Mouse (Mus musculus): ENCODE data around the gene Hoxa5. TPM values are rescaled to one million over a fixed set of nuclear protein-coding genes. Genes with fewer than 3 reads are reported as not detected.
A peak's percentile ranks its signal among the peaks of the same experiment; 100 is the strongest.

Hoxa5 gene
- polyA plus RNA-seq, 1 experiment, result 1.6 TPM

- H3K4me3 ChIP-seq, result peak overlapping the region; percentile 67
- H3K27me3 ChIP-seq (ENCODE audit: control insufficient read depth, insufficient read depth, insufficient read length), result no peaks in the 10 kb centered on the region
- peaks cover 9% of the 10 kb centered on the region for H3K36me3 ChIP-seq (ENCODE audit: control insufficient read depth, insufficient read depth)
- no peak overlapping the region for H3ac ChIP-seq (ENCODE audit: control insufficient read depth, insufficient read length)
- peaks cover 39% of the 10 kb centered on the region for H3K79me2 ChIP-seq (ENCODE audit: control insufficient read depth, insufficient read depth)
- peak overlapping the region; percentile 64 for H3K4me2 ChIP-seq (ENCODE audit: low read depth)
- no peak for TF ChIP-seq POLR2A (IDR thresholded peaks at IDR 0.05; ENCODE audit: insufficient read length, low read depth)
- TF ChIP-seq TCF3 (IDR thresholded peaks at IDR 0.05; ENCODE audit: insufficient read length, low read depth), result no peak
- TF ChIP-seq CEBPB (IDR thresholded peaks at IDR 0.05; ENCODE audit: insufficient read depth, poor library complexity, severe bottlenecking), result no peak
- TF ChIP-seq TCF12 (IDR thresholded peaks at IDR 0.05; ENCODE audit: insufficient read depth, poor library complexity, severe bottlenecking), result no peak
- no peak for TF ChIP-seq SRF (IDR thresholded peaks at IDR 0.05; ENCODE audit: control insufficient read depth, insufficient read length, low read depth)
- no peak for TF ChIP-seq REST (IDR thresholded peaks at IDR 0.05; ENCODE audit: insufficient read depth, insufficient read length)
- TF ChIP-seq MYOD1 (IDR thresholded peaks at IDR 0.05; ENCODE audit: control insufficient read depth in 1 of 3, insufficient read length in 2 of 3, low read depth in 2 of 3), result no peak
- TF ChIP-seq E2F4 (IDR thresholded peaks at IDR 0.05; ENCODE audit: insufficient read depth), result no peak
- no peak for TF ChIP-seq POLR2AphosphoS2 (IDR thresholded peaks at IDR 0.05; ENCODE audit: insufficient read length, low read depth)
- no peak for TF ChIP-seq MAX (IDR thresholded peaks at IDR 0.05; ENCODE audit: low read depth)
- no peak for TF ChIP-seq MYOG (IDR thresholded peaks at IDR 0.05; ENCODE audit: control insufficient read depth in 1 of 3, insufficient read depth in 1 of 3, insufficient read length in 2 of 3, low read depth in 2 of 3)
- no peak for TF ChIP-seq USF1 (IDR thresholded peaks at IDR 0.05; ENCODE audit: low read depth)
Measured at GRCm38 (mm10) chr6:52209685-52210046, 5.3 kb upstream of the Hoxa5 start.

DNA sequence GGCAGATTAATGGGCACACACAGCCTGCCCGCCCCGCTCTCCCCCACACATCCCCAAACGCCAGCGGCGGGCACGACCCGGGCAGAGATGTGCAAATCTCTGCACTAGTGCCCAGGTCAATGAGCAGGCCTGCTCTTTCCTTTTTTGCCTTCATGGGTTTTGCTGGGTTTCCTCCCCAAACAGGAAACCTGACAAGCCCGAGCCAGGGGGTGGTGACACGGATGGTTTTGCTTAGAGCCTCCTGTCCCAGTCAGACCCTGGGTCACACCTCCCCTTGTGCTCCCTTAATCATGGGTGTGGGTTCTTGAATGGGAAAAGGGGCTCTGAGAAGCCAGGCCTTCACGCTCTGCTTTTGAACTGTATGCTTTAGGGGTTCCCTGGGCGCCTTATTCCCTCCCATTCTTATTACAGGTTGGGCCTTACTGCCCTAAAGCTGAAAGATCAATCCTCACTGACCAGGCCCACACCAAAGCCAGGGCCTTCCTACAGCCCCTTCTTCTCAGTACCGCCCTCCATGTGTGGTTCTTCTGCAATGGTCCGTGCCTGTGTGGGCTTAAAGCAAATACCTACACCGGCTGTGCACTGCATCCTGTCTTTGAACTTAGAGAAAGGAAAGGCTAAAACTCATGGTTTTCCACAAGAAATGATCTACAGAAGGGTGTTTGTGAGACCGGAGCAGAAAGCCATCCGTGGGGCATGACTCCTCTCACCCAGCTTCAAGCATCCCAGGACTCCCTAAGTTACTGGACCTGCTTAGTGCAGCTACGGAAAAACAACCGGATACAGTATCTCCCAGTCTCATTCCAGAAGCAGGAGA, 4.7 kb upstream of the Hoxa5 start:
- H3K4me3 ChIP-seq, result peak overlapping the region; percentile 67
- H3K27me3 ChIP-seq (ENCODE audit: control insufficient read depth, insufficient read depth, insufficient read length), result no peaks in the 10 kb centered on the region
- peak overlapping the region; percentile 64 for H3K4me2 ChIP-seq (ENCODE audit: low read depth)
- TF ChIP-seq POLR2A (IDR thresholded peaks at IDR 0.05; ENCODE audit: insufficient read length, low read depth) (no peak), POLR2AphosphoS2 (IDR thresholded peaks at IDR 0.05; ENCODE audit: insufficient read length, low read depth) (no peak), E2F4 (IDR thresholded peaks at IDR 0.05; ENCODE audit: insufficient read depth) (no peak), TCF3 (IDR thresholded peaks at IDR 0.05; ENCODE audit: insufficient read length, low read depth) (no peak), MYOD1 (IDR thresholded peaks at IDR 0.05; ENCODE audit: control insufficient read depth in 1 of 3, insufficient read length in 2 of 3, low read depth in 2 of 3) (no peak), TCF12 (IDR thresholded peaks at IDR 0.05; ENCODE audit: insufficient read depth, poor library complexity, severe bottlenecking) (no peak), CEBPB (IDR thresholded peaks at IDR 0.05; ENCODE audit: insufficient read depth, poor library complexity, severe bottlenecking) (no peak)
- H3ac ChIP-seq (ENCODE audit: control insufficient read depth, insufficient read length), result no peak overlapping the region
- peaks cover 9% of the 10 kb centered on the region for H3K36me3 ChIP-seq (ENCODE audit: control insufficient read depth, insufficient read depth)
- H3K79me2 ChIP-seq (ENCODE audit: control insufficient read depth, insufficient read depth), result peaks cover 39% of the 10 kb centered on the region

DNA sequence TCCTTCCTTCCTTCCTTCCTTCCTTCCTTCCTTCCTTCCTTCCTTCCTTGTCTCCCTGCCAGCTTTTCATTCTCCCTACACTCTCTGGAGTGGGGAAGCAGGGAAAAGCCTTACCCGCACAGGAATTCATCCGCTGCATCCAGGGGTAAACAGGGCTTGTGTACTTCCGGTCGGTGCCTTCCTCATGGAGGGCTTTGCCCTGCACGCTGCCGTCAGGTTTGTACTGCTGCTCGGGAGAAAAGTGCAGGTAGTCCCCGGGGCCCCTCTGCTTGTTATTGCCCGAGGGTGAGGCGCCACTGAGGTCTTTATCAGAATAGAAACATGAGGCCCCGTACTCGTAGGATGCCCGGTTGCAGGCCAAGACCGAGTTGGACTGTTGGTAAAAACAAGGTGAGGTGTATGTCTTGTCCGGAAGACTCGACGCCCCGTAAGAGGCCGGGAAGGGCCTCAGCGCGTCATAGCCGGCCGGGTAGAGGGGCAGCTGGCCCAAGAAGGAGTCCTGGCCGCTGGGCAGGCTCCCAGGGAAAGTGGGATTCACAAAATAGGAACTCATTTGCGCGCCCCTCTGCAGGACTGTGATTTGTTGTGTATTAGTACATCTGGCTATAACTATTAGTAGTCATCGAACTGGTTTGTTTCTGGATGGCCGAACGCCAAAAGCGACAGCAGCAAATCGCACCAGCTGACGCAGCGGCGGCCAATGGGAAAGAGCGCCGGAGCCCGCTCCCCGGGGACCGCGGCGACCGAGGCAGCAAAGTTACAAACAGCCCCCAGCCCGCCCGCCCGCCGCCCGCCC, 3.9 kb upstream of the Hoxa5 start, which contains the start of gene Hoxa6:
Gene Hoxa6 (minus strand): TSS at position 651 of the 796 bp plus-strand sequence.
- H3K79me2 ChIP-seq (ENCODE audit: control insufficient read depth, insufficient read depth), result peaks cover 39% of the 10 kb centered on the region
- peaks cover 9% of the 10 kb centered on the region for H3K36me3 ChIP-seq (ENCODE audit: control insufficient read depth, insufficient read depth)
- H3K4me3 ChIP-seq, result peak within 1 kb of the TSS; percentile 67
- peak within 1 kb of the TSS; percentile 69 for H3K4me2 ChIP-seq (ENCODE audit: low read depth)
- TF ChIP-seq SRF (IDR thresholded peaks at IDR 0.05; ENCODE audit: control insufficient read depth, insufficient read length, low read depth) (no peak), MYOG (IDR thresholded peaks at IDR 0.05; ENCODE audit: control insufficient read depth in 1 of 3, insufficient read depth in 1 of 3, insufficient read length in 2 of 3, low read depth in 2 of 3) (no peak), TCF3 (IDR thresholded peaks at IDR 0.05; ENCODE audit: insufficient read length, low read depth) (no peak), CEBPB (IDR thresholded peaks at IDR 0.05; ENCODE audit: insufficient read depth, poor library complexity, severe bottlenecking) (no peak), E2F4 (IDR thresholded peaks at IDR 0.05; ENCODE audit: insufficient read depth) (no peak)
- no peak within 1 kb of the TSS for H3ac ChIP-seq (ENCODE audit: control insufficient read depth, insufficient read length)
- H3K27me3 ChIP-seq (ENCODE audit: control insufficient read depth, insufficient read depth, insufficient read length), result no peaks in the 10 kb centered on the region

DNA sequence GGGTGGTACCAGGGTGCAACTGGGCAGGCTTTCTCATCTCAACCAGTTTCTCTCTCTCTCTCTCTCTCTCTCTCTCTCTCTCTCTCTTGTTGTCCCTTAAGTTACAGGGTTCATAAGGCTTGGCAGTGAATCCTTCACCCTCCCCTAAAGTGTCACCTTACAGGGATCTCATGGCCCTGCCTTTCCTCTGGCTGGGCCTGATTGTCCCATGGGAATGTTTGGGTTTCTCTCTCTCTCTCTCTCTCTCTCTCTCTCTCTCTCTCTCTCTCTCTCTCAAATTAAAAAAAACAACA, 3.2 kb upstream of the Hoxa5 start:
- no peaks in the 10 kb centered on the region for H3K27me3 ChIP-seq (ENCODE audit: control insufficient read depth, insufficient read depth, insufficient read length)
- TF ChIP-seq E2F4 (IDR thresholded peaks at IDR 0.05; ENCODE audit: insufficient read depth) (no peak), USF1 (IDR thresholded peaks at IDR 0.05; ENCODE audit: low read depth) (no peak), MYOD1 (IDR thresholded peaks at IDR 0.05; ENCODE audit: control insufficient read depth in 1 of 3, insufficient read length in 2 of 3, low read depth in 2 of 3) (no peak), TCF3 (IDR thresholded peaks at IDR 0.05; ENCODE audit: insufficient read length, low read depth) (no peak), MAX (IDR thresholded peaks at IDR 0.05; ENCODE audit: low read depth) (no peak), CEBPB (IDR thresholded peaks at IDR 0.05; ENCODE audit: insufficient read depth, poor library complexity, severe bottlenecking) (no peak), POLR2AphosphoS2 (IDR thresholded peaks at IDR 0.05; ENCODE audit: insufficient read length, low read depth) (no peak), SRF (IDR thresholded peaks at IDR 0.05; ENCODE audit: control insufficient read depth, insufficient read length, low read depth) (no peak), MYOG (IDR thresholded peaks at IDR 0.05; ENCODE audit: control insufficient read depth in 1 of 3, insufficient read depth in 1 of 3, insufficient read length in 2 of 3, low read depth in 2 of 3) (no peak), POLR2A (IDR thresholded peaks at IDR 0.05; ENCODE audit: insufficient read length, low read depth) (no peak), TCF12 (IDR thresholded peaks at IDR 0.05; ENCODE audit: insufficient read depth, poor library complexity, severe bottlenecking) (no peak), REST (IDR thresholded peaks at IDR 0.05; ENCODE audit: insufficient read depth, insufficient read length) (no peak)
- peak overlapping the region; percentile 69 for H3K4me2 ChIP-seq (ENCODE audit: low read depth)
- peak overlapping the region; percentile 67 for H3K4me3 ChIP-seq
- H3K36me3 ChIP-seq (ENCODE audit: control insufficient read depth, insufficient read depth), result peaks cover 9% of the 10 kb centered on the region
- H3K79me2 ChIP-seq (ENCODE audit: control insufficient read depth, insufficient read depth), result peaks cover 39% of the 10 kb centered on the region
- H3ac ChIP-seq (ENCODE audit: control insufficient read depth, insufficient read length), result no peak overlapping the region
